Mouse (Mus musculus) forebrain, embryonic 13.5 days (tissue): ENCODE results near the gene Timd2. TPM values are rescaled to one million over a fixed set of nuclear protein-coding genes. Genes with fewer than 3 reads are reported as not detected.
A peak's percentile ranks its signal among the peaks of the same experiment; 100 is the strongest.
"Not testable (repeated sequence)": the region's sequence is repeated elsewhere in the genome, so short reads cannot be mapped to it uniquely, and the experiment has no call there.

Experiments used
- ATAC-seq: fragments of 200-750 bp; cut with Nextera tagmentation; 2 replicates; pipeline ENCODE4 v1.8.0; 2017
- H3K27ac ChIP-seq: fragments of 300-500 bp; sonication (generic); 2 replicates; pipeline ENCODE4 v1.5.1; 2015; ENCODE audit warnings: inconsistent platforms, mild to moderate bottlenecking, moderate library complexity
- H3K27me3 ChIP-seq: fragments of 300-500 bp; sonication (generic); 2 replicates; pipeline ENCODE4 v1.6.1; 2015; ENCODE audit warnings: mild to moderate bottlenecking, inconsistent platforms
- H3K36me3 ChIP-seq: fragments of 300-500 bp; sonication (generic); 2 replicates; pipeline ENCODE4 v1.6.1; 2015; ENCODE audit warnings: mild to moderate bottlenecking, inconsistent platforms; ENCODE audit not compliant: poor library complexity, severe bottlenecking
- H3K4me1 ChIP-seq: fragments of 300-500 bp; sonication (generic); 2 replicates; pipeline ENCODE4 v1.6.1; 2015; ENCODE audit warnings: inconsistent platforms
- H3K4me2 ChIP-seq: fragments of 300-500 bp; sonication (generic); 2 replicates; pipeline ENCODE4 v1.6.1; 2015; ENCODE audit warnings: inconsistent platforms, mild to moderate bottlenecking, moderate library complexity
- H3K4me3 ChIP-seq: fragments of 300-500 bp; sonication (generic); 2 replicates; pipeline ENCODE4 v1.5.1; 2015; ENCODE audit warnings: mild to moderate bottlenecking, inconsistent platforms
- H3K9ac ChIP-seq: fragments of 300-500 bp; sonication (generic); 2 replicates; pipeline ENCODE4 v1.6.1; 2015; ENCODE audit warnings: mild to moderate bottlenecking, inconsistent platforms
- H3K9me3 ChIP-seq: fragments of 300-500 bp; sonication (generic); replicated peaks from 2 replicates; pipeline ENCODE4 v1.6.1; 2016; ENCODE audit warnings: inconsistent platforms
- WGBS: fragments of 180-500 bp; shearing (Covaris S2); methylation state at CpG from one replicate; pipeline ENCODE4 v1.1.7; 2015; 5-methylcytosine and 5-hydroxymethylcytosine counted together
- polyA plus RNA-seq: library from polyadenylated mRNA; unstranded; fragments of >200 nt; fragmentation: Nextera tagmentation; extraction: Ambion mirVana; gene quantifications from 2 replicates; pipeline ENCODE4 v1.2.1, GENCODE M21; 2015

The Timd2 gene
- polyA plus RNA-seq, result 0.09 TPM in 1 of 2 replicates, not detected in the other

DNA sequence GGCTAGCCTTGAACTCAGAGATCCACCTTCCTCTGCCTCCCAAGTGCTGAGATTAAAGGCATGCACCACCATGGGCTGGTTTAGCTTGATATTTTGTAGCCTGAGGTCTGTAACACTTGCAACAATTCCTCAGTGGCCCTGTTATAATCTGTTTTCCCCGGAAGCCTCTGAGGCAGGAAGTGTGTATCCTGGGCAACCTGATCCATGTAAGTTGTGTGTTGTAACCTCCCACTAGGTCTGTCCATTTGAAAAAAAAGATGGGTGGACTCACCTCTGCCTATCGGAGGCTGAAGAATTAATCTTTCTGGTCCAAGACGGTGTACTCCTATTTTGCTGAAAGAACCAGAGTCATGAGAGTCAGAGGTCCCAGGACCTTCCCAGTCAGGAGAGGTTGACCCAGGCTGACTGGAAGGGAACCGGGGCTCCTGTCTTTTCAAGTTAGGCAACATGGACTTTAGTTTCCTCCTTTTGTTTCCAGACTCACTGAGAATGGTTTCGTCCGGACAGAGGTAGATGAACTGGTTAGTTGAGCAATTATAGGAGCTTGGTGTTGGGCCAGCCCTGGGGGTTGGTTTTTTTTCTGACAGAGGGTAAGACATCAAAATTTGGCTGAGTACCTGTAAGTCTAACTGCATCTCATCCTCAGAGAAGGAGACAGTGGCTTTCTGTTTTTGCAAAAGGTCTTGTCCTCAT lies at the start of gene Timd2:
Gene Timd2, minus strand, starts transcription at position 398 of the 693 bp plus-strand sequence.
- no peaks in the 10 kb centered on the region for H3K27me3 ChIP-seq
- no peaks in the 10 kb centered on the region for H3K36me3 ChIP-seq
- H3K4me1 ChIP-seq, result no peaks in the 10 kb centered on the region
- H3K9ac ChIP-seq, result no peak within 1 kb of the TSS
- no peak for ATAC-seq
- WGBS, result 79% methylated on average over 6 of the region's 6 CpGs
- H3K27ac ChIP-seq, result no peak within 1 kb of the TSS
- H3K4me2 ChIP-seq, result no peak within 1 kb of the TSS
- no peaks in the 10 kb centered on the region for H3K9me3 ChIP-seq
- H3K4me3 ChIP-seq, result no peak within 1 kb of the TSS

DNA sequence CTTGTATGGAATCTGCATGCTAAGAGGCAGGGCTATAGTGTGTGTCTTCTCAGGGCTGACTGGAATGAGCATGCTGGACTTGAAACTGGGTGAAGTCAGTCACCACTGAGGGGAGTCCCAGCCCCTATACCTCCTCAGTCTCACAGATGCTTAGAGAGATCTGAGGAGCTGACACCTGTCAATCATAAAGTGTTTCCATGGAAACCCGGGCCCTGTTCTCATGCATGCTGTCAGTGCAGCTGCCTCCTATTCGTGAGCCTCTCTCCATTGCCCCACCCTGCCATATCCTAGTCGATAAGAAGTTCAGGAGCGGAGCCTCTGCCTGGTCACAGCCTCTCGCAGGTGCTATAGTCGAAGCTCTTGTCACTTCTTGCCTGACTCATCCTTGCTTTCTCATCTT lies 48.9 kb upstream of the Timd2 start:
- H3K9me3 ChIP-seq, H3K4me3 ChIP-seq, H3K4me1 ChIP-seq, H3K9ac ChIP-seq, H3K27me3 ChIP-seq, H3K4me2 ChIP-seq, H3K27ac ChIP-seq, H3K36me3 ChIP-seq: not testable (repeated sequence)
- ATAC-seq, result peak; percentile 51; the same call in 1 of the 2 replicates
- WGBS, result 84% methylated on average over 6 of the region's 6 CpGs

DNA sequence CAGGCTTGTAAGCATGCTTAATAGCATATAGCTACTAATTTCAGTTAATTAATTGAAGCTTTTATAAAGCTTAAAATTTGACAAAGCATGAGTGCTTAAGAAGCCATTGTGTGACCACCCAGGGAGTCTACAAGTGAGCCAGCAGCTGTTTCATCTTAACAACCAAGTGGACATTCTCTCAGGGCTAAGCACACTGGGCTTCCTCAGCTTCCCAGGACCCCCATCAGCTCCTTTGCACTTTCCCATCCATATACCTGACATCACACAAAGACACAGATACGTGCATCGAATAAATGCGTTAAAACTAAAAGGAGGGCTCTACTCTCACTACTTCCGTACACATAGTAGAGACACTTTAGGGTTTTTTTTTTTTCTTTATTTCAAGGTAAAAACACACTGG lies 47.8 kb upstream of the Timd2 start:
- Histone ChIP-seq H3K9ac (no peak overlapping the region), H3K27me3 (no peaks in the 10 kb centered on the region), H3K27ac (no peak overlapping the region), H3K4me2 (no peak overlapping the region), H3K9me3 (no peaks in the 10 kb centered on the region), H3K36me3 (no peaks in the 10 kb centered on the region), H3K4me3 (no peak overlapping the region), H3K4me1 (0 out of 2 replicates have a peak, but pooled peaks cover 3% of the 10 kb centered on the region)
- no peak; the same call in 1 of the 2 replicates for ATAC-seq
- 26% methylated on average over 4 of the region's 4 CpGs for WGBS

DNA sequence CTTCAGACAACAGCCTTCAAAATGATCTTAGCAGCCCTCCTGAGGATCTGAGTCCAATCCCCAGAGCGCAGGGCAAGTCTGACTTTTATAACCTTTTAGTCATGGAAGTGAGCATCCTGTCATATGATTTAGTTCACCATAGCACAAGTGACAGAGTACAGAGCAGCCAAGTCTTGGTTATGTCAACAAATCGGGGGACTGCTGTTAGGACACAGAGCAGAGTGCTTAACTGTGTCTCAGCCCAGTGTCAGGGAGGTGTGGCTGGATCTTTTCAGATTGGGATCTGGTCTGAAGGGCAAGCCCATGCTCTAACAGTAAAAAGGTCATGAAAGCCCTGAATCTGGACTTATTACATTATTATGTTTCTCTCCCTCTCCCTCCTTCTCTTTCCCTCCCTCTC lies 46.8 kb upstream of the Timd2 start:
- 87% methylated on average over 2 of the region's 2 CpGs for WGBS
- Histone ChIP-seq H3K27me3 (no peaks in the 10 kb centered on the region), H3K36me3 (no peaks in the 10 kb centered on the region), H3K4me2 (no peak overlapping the region), H3K4me3 (no peak overlapping the region), H3K9me3 (no peaks in the 10 kb centered on the region), H3K4me1 (0 out of 2 replicates have a peak, but pooled peaks cover 3% of the 10 kb centered on the region), H3K27ac (no peak overlapping the region), H3K9ac (no peak overlapping the region)
- no peak for ATAC-seq

DNA sequence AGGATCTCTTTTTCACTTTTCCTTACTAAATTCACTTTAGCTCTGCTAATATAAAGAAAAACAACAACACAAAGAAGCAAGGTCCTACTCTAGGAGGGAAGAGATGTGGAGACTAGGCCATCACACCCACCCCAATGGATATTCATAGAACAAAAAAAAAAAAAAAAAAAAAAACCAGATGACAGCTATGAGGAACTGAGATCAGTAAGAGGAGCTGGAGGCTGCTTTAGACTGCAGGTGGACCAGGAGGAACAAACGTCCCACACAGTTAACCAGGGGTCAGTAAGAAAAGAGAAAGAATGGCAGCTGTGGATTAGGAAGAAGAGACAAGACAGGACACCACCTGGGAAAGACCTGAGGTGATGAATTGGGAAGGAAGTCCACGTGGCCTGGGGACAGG lies 41.1 kb upstream of the Timd2 start:
- no peak overlapping the region for H3K9ac ChIP-seq
- no peaks in the 10 kb centered on the region for H3K36me3 ChIP-seq
- ATAC-seq, result no peak
- no peaks in the 10 kb centered on the region for H3K9me3 ChIP-seq
- no peak overlapping the region for H3K4me3 ChIP-seq
- H3K4me2 ChIP-seq, result no peak overlapping the region
- no peaks in the 10 kb centered on the region for H3K27me3 ChIP-seq
- H3K4me1 ChIP-seq, result no peaks in the 10 kb centered on the region
- 61% methylated on average over 2 of the region's 2 CpGs for WGBS
- no peak overlapping the region for H3K27ac ChIP-seq

DNA sequence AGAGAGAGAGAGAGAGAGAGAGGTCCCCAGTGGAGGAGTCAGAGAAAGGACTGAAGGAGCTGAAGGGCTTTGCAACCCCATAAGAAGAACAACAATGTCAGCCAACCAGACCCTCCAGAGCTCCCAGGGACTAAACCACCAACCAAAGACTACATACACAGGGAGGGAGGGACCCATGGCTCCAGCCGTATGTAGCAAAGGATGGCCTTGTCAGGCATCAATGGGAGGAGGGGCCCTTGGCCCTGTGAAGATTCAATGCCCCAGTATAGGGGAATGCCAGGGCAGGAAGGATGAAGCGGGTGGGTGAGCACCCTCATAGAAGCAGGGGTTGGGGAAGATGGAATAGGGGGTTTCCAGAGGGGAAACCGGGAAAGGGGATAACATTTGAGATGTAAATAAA lies 34.9 kb upstream of the Timd2 start:
- Histone ChIP-seq H3K9me3 (no peaks in the 10 kb centered on the region), H3K4me2 (no peak overlapping the region), H3K27ac (no peak overlapping the region), H3K9ac (no peak overlapping the region), H3K4me3 (no peak overlapping the region), H3K4me1 (no peaks in the 10 kb centered on the region), H3K27me3 (no peaks in the 10 kb centered on the region), H3K36me3 (no peaks in the 10 kb centered on the region)
- ATAC-seq, result no peak
- 85% methylated on average over 3 of the region's 3 CpGs for WGBS

DNA sequence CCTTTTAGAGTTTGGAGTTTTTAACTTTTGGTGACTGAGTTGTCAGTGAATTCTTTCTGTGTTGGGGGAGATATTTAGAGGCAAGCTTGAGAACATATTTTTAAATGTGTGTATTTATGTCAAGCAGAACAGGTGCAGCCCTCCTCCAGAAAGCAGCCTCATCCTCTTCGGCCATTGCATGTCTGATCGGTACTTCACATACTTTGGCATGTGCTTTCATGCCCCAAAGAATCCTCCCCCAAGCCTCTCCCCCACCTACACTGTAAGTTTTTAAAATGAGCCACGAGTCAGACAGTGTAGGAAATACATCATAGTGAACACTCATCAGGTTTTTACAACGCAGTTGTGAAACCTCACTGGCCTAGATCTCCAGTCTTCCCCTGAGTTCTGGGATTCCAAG lies 34.0 kb upstream of the Timd2 start:
- no peaks in the 10 kb centered on the region for H3K9me3 ChIP-seq
- H3K4me3 ChIP-seq, result no peak overlapping the region
- 93% methylated on average over 4 of the region's 4 CpGs for WGBS
- no peak overlapping the region for H3K27ac ChIP-seq
- no peak overlapping the region for H3K9ac ChIP-seq
- H3K4me1 ChIP-seq, result no peaks in the 10 kb centered on the region
- H3K36me3 ChIP-seq, result no peaks in the 10 kb centered on the region
- ATAC-seq, result no peak
- H3K4me2 ChIP-seq, result no peak overlapping the region
- H3K27me3 ChIP-seq, result no peaks in the 10 kb centered on the region

DNA sequence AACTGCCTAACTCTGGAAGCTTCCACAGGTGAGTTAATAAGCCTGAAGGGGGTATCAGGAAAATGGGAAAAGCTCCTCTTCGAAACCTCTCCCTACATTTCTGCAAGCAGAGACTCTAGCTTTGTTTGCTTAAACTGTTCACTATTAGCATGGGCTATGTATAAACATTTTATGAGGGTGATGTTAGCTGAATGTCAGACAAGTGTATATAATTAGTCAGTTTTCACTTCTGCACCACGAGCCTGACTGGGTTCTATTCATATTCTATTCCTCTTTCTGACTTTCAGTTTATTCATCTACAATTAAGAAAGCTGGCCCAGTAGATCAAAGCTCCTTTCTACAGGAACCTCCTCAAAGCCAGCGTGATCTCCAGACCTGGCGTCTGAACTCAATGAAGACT lies 32.6 kb upstream of the Timd2 start:
- H3K36me3 ChIP-seq, result no peaks in the 10 kb centered on the region
- no peaks in the 10 kb centered on the region for H3K4me1 ChIP-seq
- no peaks in the 10 kb centered on the region for H3K27me3 ChIP-seq
- WGBS, result 87% methylated on average over 4 of the region's 4 CpGs
- no peak for ATAC-seq
- H3K4me3 ChIP-seq, result no peak overlapping the region
- H3K4me2 ChIP-seq, result no peak overlapping the region
- no peak overlapping the region for H3K27ac ChIP-seq
- no peaks in the 10 kb centered on the region for H3K9me3 ChIP-seq
- H3K9ac ChIP-seq, result no peak overlapping the region

DNA sequence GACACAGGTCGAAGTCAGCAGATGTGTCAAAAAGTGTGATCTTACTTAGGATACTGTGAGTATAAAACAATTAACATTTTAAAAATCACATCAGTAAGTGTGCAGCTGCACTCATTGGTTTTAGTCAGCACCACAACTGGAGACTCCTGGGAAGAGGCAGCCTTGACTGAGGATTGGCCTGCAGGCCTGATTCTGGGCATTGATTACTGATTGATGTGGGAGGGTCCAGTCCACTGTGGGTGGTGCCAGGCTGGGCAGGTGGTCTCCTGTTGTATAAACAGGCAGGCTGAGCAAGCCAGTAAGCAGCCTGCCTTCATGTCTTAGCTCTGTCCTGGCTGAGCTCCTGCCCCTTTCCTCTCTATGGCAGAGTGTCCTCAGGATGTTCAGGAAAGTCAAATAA lies 28.2 kb upstream of the Timd2 start, which contains the start of gene Havcr1:
Gene Havcr1, plus strand, starts transcription at position 5 of the 400 bp plus-strand sequence.
- H3K4me3 ChIP-seq, H3K27me3 ChIP-seq, ATAC-seq, H3K4me2 ChIP-seq, H3K27ac ChIP-seq, H3K9me3 ChIP-seq, H3K4me1 ChIP-seq, H3K9ac ChIP-seq, H3K36me3 ChIP-seq: not testable (repeated sequence)
- 90% methylated on average over 1 of the region's 1 CpGs for WGBS

DNA sequence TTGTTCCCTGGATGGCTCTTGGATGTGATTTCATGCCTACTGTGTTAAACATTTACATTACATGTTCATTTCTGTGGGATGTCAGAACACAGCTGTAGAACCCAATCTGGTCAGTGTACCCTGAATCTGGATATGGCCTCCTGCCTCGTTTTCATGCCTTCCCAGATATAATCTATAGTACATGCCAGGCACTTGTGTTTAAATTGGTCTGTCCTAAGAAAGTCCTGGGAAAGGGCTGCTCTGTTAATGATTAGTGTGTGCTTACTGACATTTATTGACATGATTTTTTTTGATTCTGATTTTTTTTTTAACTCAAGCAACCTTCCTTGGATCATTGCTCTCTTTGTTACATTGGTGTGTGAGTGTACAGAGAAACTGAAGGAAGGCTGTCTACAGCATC lies 27.8 kb upstream of the Timd2 start:
- Histone ChIP-seq H3K9ac (no peak overlapping the region), H3K27ac (no peak overlapping the region), H3K4me2 (no peak overlapping the region), H3K4me3 (no peak overlapping the region), H3K36me3 (no peaks in the 10 kb centered on the region), H3K4me1 (no peaks in the 10 kb centered on the region), H3K9me3 (no peaks in the 10 kb centered on the region), H3K27me3 (no peaks in the 10 kb centered on the region)
- ATAC-seq, result no peak
- WGBS, result 50% methylated on average over 1 of the region's 1 CpGs

DNA sequence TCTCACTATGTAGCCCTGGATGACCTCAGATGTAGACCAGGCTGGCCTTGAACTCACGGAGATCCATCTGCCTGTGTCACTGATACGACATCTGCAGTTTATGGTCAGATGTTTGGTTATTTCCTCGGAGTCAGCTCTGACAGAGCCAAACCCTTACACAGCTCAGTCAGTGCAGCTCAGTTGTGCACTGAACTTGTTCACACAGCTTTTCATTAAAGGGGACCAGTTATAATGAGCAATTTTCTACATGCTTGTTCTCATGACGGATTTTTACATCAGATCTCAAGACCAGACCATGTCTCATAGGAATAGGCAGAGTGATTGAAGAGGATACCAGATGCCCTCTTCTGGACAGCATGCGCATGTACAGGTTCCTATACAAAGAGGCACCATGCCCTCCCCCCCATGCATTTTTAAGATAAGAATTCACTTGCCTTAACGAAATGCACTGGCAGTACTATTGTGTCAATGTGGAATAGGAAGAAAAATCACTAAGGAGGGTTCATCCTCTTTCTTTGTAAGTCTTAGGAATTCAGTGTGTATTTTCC lies 26.5 kb upstream of the Timd2 start:
- peak; percentile 58 for ATAC-seq
- Histone ChIP-seq H3K36me3 (no peaks in the 10 kb centered on the region), H3K9me3 (no peaks in the 10 kb centered on the region), H3K27ac (no peak overlapping the region), H3K4me3 (no peak overlapping the region), H3K4me1 (no peaks in the 10 kb centered on the region), H3K9ac (no peak overlapping the region), H3K4me2 (no peak overlapping the region), H3K27me3 (no peaks in the 10 kb centered on the region)
- 66% methylated on average over 6 of the region's 6 CpGs for WGBS

DNA sequence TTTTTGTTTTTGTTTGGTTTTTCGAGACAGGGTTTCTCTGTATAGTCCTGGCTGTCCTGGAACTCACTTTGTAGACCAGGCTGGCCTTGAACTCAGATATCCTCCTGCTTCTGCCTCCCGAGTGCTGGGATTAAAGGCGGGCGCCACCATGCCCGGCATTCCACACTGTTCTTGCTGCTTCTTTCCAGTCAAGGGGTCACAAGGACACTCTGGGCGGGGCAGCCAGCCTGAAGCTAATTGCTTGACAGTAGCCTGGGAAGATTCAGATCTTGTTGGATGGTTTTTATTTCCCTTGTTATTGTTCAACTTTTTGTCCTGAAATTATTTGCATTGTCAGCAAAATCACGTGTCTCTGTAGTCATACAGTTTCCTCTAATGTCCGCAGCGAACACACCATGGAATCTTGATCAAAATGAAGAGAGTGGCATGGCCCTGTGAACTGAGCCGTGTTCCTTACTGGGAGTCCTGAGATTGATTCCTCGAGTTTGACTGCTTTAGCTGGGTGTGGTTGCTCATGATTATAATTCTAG lies 24.7 kb upstream of the Timd2 start:
- Histone ChIP-seq H3K4me3 (no peak overlapping the region), H3K9ac (no peak overlapping the region), H3K27me3 (no peaks in the 10 kb centered on the region), H3K27ac (no peak overlapping the region), H3K4me1 (no peaks in the 10 kb centered on the region), H3K36me3 (no peaks in the 10 kb centered on the region), H3K9me3 (no peaks in the 10 kb centered on the region), H3K4me2 (no peak overlapping the region)
- no peak for ATAC-seq
- WGBS, result 91% methylated on average over 11 of the region's 11 CpGs
